Mouse (Mus musculus): ENCODE data around the gene Srr. TPM values are rescaled to one million over a fixed set of nuclear protein-coding genes. Genes with fewer than 3 reads are reported as not detected.

Srr gene
- polyA plus RNA-seq (2015; fragmentation: Nextera tagmentation; extraction: Ambion mirVana) = 34.1 and 34.4 TPM in 2 replicates

- peaks cover 10% of the 10 kb centered on the region for H3K36me3 ChIP-seq
- ATAC-seq (ENCODE audit: low FRiP score) = peak; percentile 94
- no peaks in the 10 kb centered on the region for H3K27me3 ChIP-seq
- H3K4me1 ChIP-seq (replicated peaks) = peaks cover 36% of the 10 kb centered on the region
- peak within 1 kb of the TSS; percentile 98 for H3K27ac ChIP-seq
- peak within 1 kb of the TSS; percentile 69 for H3K4me2 ChIP-seq
- no peaks in the 10 kb centered on the region for H3K9me3 ChIP-seq
- under 1% methylated on average over 78 of the region's 88 CpGs for WGBS
- H3K9ac ChIP-seq = peak within 1 kb of the TSS; percentile 93
- H3K4me3 ChIP-seq = peak within 1 kb of the TSS; percentile 90
Measured at GRCm38 (mm10) chr11:74925577-74926387, at the start of gene Srr, which contains the start of gene Smg6. TSS of gene Srr (minus strand) at chr11:74925948. TSS of gene Smg6 (plus strand) at chr11:74925823.

GRCm38 (mm10) chr11:74974615-74975014 is 48.9 kb upstream of the Srr start:
- no peak overlapping the region for H3K4me3 ChIP-seq
- peaks cover 12% of the 10 kb centered on the region for H3K36me3 ChIP-seq
- no peak overlapping the region for H3K4me2 ChIP-seq
- H3K27ac ChIP-seq = no peak overlapping the region
- no peak for ATAC-seq (ENCODE audit: low FRiP score)
- H3K9me3 ChIP-seq = no peaks in the 10 kb centered on the region
- H3K4me1 ChIP-seq (replicated peaks) = no peaks in the 10 kb centered on the region
- no peaks in the 10 kb centered on the region for H3K27me3 ChIP-seq
- H3K9ac ChIP-seq = no peak overlapping the region

GRCm38 (mm10) chr11:74973290-74974157 is 47.8 kb upstream of the Srr start:
- Histone ChIP-seq H3K36me3 (peaks cover 12% of the 10 kb centered on the region), H3K27ac (no peak overlapping the region), H3K4me2 (no peak overlapping the region), H3K9ac (no peak overlapping the region), H3K4me3 (no peak overlapping the region), H3K27me3 (no peaks in the 10 kb centered on the region), H3K9me3 (no peaks in the 10 kb centered on the region), H3K4me1 (replicated peaks) (no peaks in the 10 kb centered on the region)
- ATAC-seq (ENCODE audit: low FRiP score) = no peak
- 85% methylated on average over 7 of the region's 7 CpGs for WGBS

GRCm38 (mm10) chr11:74965516-74965915 is 39.8 kb upstream of the Srr start:
- 94% methylated on average over 3 of the region's 3 CpGs for WGBS
- H3K4me2 ChIP-seq = no peak overlapping the region
- no peaks in the 10 kb centered on the region; the same call in 1 of the 2 replicates for H3K4me1 ChIP-seq (replicated peaks)
- no peaks in the 10 kb centered on the region for H3K27me3 ChIP-seq
- H3K36me3 ChIP-seq = no peaks in the 10 kb centered on the region
- H3K4me3 ChIP-seq = no peak overlapping the region
- no peak overlapping the region for H3K27ac ChIP-seq
- no peak overlapping the region for H3K9ac ChIP-seq
- ATAC-seq (ENCODE audit: low FRiP score) = no peak
- H3K9me3 ChIP-seq = no peaks in the 10 kb centered on the region

- Histone ChIP-seq H3K4me2 (no peak overlapping the region), H3K4me1 (replicated peaks) (no peaks in the 10 kb centered on the region; the same call in 1 of the 2 replicates), H3K9ac (no peak overlapping the region), H3K27me3 (no peaks in the 10 kb centered on the region), H3K27ac (no peak overlapping the region), H3K36me3 (peaks cover 4% of the 10 kb centered on the region; the same call in 1 of the 2 replicates), H3K9me3 (no peaks in the 10 kb centered on the region), H3K4me3 (no peak overlapping the region)
- 78% methylated on average over 2 of the region's 2 CpGs for WGBS
- no peak for ATAC-seq (ENCODE audit: low FRiP score)
Measured at GRCm38 (mm10) chr11:74962846-74963407, 37.2 kb upstream of the Srr start.

GRCm38 (mm10) chr11:74961953-74962352 is 36.2 kb upstream of the Srr start:
- Histone ChIP-seq H3K36me3 (peaks cover 8% of the 10 kb centered on the region), H3K27me3 (no peaks in the 10 kb centered on the region)

GRCm38 (mm10) chr11:74960031-74960551 is 34.3 kb upstream of the Srr start:
- H3K36me3 ChIP-seq = peaks cover 12% of the 10 kb centered on the region
- H3K27ac ChIP-seq = no peak overlapping the region
- H3K4me3 ChIP-seq = no peak overlapping the region
- no peak for ATAC-seq (ENCODE audit: low FRiP score)
- H3K27me3 ChIP-seq = no peaks in the 10 kb centered on the region
- no peak overlapping the region for H3K9ac ChIP-seq
- H3K4me1 ChIP-seq (replicated peaks) = no peaks in the 10 kb centered on the region; the same call in 1 of the 2 replicates
- H3K9me3 ChIP-seq = no peaks in the 10 kb centered on the region
- H3K4me2 ChIP-seq = no peak overlapping the region
- 97% methylated on average over 9 of the region's 9 CpGs for WGBS

More at GRCm38 (mm10) chr11:74961953-74962352, 36.2 kb upstream of the Srr start:
- Histone ChIP-seq H3K9ac (no peak overlapping the region), H3K27ac (no peak overlapping the region), H3K9me3 (no peaks in the 10 kb centered on the region), H3K4me1 (replicated peaks) (no peaks in the 10 kb centered on the region; the same call in 1 of the 2 replicates), H3K4me3 (no peak overlapping the region), H3K4me2 (no peak overlapping the region)
- ATAC-seq (ENCODE audit: low FRiP score) = no peak

GRCm38 (mm10) chr11:74959501-74959900 is 33.8 kb upstream of the Srr start:
- no peak for ATAC-seq (ENCODE audit: low FRiP score)

GRCm38 (mm10) chr11:74957600-74957999 is 31.9 kb upstream of the Srr start:
- WGBS = 94% methylated on average over 2 of the region's 2 CpGs

More at GRCm38 (mm10) chr11:74959501-74959900, 33.8 kb upstream of the Srr start:
- Histone ChIP-seq H3K27ac (no peak overlapping the region), H3K27me3 (no peaks in the 10 kb centered on the region), H3K36me3 (peaks cover 12% of the 10 kb centered on the region), H3K9ac (no peak overlapping the region), H3K4me2 (no peak overlapping the region), H3K4me1 (replicated peaks) (no peaks in the 10 kb centered on the region; the same call in 1 of the 2 replicates), H3K9me3 (no peaks in the 10 kb centered on the region), H3K4me3 (no peak overlapping the region)
- WGBS = 88% methylated on average over 2 of the region's 2 CpGs

GRCm38 (mm10) chr11:74956006-74956405 is 30.3 kb upstream of the Srr start:
- Histone ChIP-seq H3K27me3 (no peaks in the 10 kb centered on the region), H3K9ac (no peak overlapping the region), H3K9me3 (no peaks in the 10 kb centered on the region), H3K4me3 (no peak overlapping the region), H3K4me2 (no peak overlapping the region), H3K36me3 (peaks cover 18% of the 10 kb centered on the region), H3K4me1 (replicated peaks) (no peaks in the 10 kb centered on the region), H3K27ac (no peak overlapping the region)
- ATAC-seq (ENCODE audit: low FRiP score) = no peak

More at GRCm38 (mm10) chr11:74957600-74957999, 31.9 kb upstream of the Srr start:
- Histone ChIP-seq H3K9ac (no peak overlapping the region), H3K4me1 (replicated peaks) (no peaks in the 10 kb centered on the region), H3K27ac (no peak overlapping the region), H3K36me3 (peaks cover 12% of the 10 kb centered on the region), H3K4me2 (no peak overlapping the region), H3K27me3 (no peaks in the 10 kb centered on the region), H3K9me3 (no peaks in the 10 kb centered on the region), H3K4me3 (no peak overlapping the region)
- ATAC-seq (ENCODE audit: low FRiP score) = no peak

- no peaks in the 10 kb centered on the region for H3K27me3 ChIP-seq
- no peak overlapping the region for H3K9ac ChIP-seq
- no peak overlapping the region for H3K4me3 ChIP-seq
- H3K27ac ChIP-seq = no peak overlapping the region
- no peaks in the 10 kb centered on the region for H3K4me1 ChIP-seq (replicated peaks)
- no peaks in the 10 kb centered on the region for H3K9me3 ChIP-seq
- H3K36me3 ChIP-seq = peaks cover 23% of the 10 kb centered on the region
- no peak for ATAC-seq (ENCODE audit: low FRiP score)
- H3K4me2 ChIP-seq = no peak overlapping the region
Measured at GRCm38 (mm10) chr11:74954901-74955300, 29.2 kb upstream of the Srr start.

GRCm38 (mm10) chr11:74946348-74946747 is 20.6 kb upstream of the Srr start:
- H3K36me3 ChIP-seq = peaks cover 34% of the 10 kb centered on the region
- no peaks in the 10 kb centered on the region for H3K9me3 ChIP-seq
- no peak for ATAC-seq (ENCODE audit: low FRiP score)
- H3K4me3 ChIP-seq = no peak overlapping the region
- H3K4me1 ChIP-seq (replicated peaks) = no peaks in the 10 kb centered on the region
- no peaks in the 10 kb centered on the region for H3K27me3 ChIP-seq
- H3K27ac ChIP-seq = no peak overlapping the region
- WGBS = 77% methylated on average over 3 of the region's 3 CpGs
- no peak overlapping the region for H3K4me2 ChIP-seq
- no peak overlapping the region for H3K9ac ChIP-seq
